Mouse (Mus musculus) CH12.LX (cell line): ENCODE results near the gene Wdfy1. TPM values are rescaled to one million over a fixed set of nuclear protein-coding genes. Genes with fewer than 3 reads are reported as not detected.

Source experiments
- DNase-seq: peaks from one replicate; pipeline ENCODE4 v3.0.0-alpha.2; 2013; ENCODE audit errors: extremely low read depth
- H3K27ac ChIP-seq: 2 replicates; pipeline ENCODE4 v1.5.1; 2012; ENCODE audit warnings: low read depth, mild to moderate bottlenecking, control low read depth, moderate library complexity; ENCODE audit not compliant: insufficient read depth
- H3K27me3 ChIP-seq: replicated peaks from 2 replicates; pipeline ENCODE3; 2012; ENCODE audit warnings: inconsistent platforms
- H3K36me3 ChIP-seq, 2 experiments: replicated peaks in 1 of 2; 2 replicates each; pipeline versions ENCODE3 to v1.6.1; 2012; ENCODE audit warnings: inconsistent platforms in 1 of 2, low read length in 1 of 2, mild to moderate bottlenecking in 1 of 2, mixed read lengths in 1 of 2, moderate library complexity in 1 of 2; ENCODE audit not compliant: control insufficient read depth in 1 of 2, insufficient read depth in 1 of 2
- H3K4me1 ChIP-seq, 2 experiments: 2 replicates each; pipeline ENCODE4 v1.6.1; 2012; ENCODE audit warnings: inconsistent platforms in 1 of 2, moderate library complexity in 1 of 2; ENCODE audit not compliant: insufficient read depth in 2 of 2, control insufficient read depth in 1 of 2
- H3K4me2 ChIP-seq: 2 replicates; pipeline ENCODE4 v1.6.1; 2012; ENCODE audit warnings: low read depth, mild to moderate bottlenecking, control low read depth; ENCODE audit not compliant: poor library complexity, insufficient read depth, severe bottlenecking
- H3K4me3 ChIP-seq, 3 experiments: fragments of 150-350 bp in 1 of 3; sonication (generic) in 1 of 3; replicated peaks in 1 of 3; 2 replicates each; pipeline versions ENCODE3 to v1.5.1; 2011 to 2012; ENCODE audit warnings: low read depth in 2 of 3, low read length in 2 of 3, mild to moderate bottlenecking in 2 of 3, moderate library complexity in 2 of 3, control low read depth in 1 of 3, improper control_type of control experiment in 1 of 3, inconsistent platforms in 1 of 3, mixed read lengths in 1 of 3; ENCODE audit not compliant: poor library complexity in 1 of 3
- H3K79me2 ChIP-seq: replicated peaks from 2 replicates; pipeline ENCODE4 v1.6.1; 2012; ENCODE audit warnings: mild to moderate bottlenecking, moderate library complexity; ENCODE audit not compliant: control insufficient read depth, poor library complexity, insufficient read depth, severe bottlenecking; ENCODE audit errors: extremely low read depth
- H3K9ac ChIP-seq: 2 replicates; pipeline ENCODE4 v1.6.1; 2012; ENCODE audit warnings: low read depth, mild to moderate bottlenecking, control low read depth, moderate library complexity; ENCODE audit not compliant: insufficient read depth
- H3K9me3 ChIP-seq: replicated peaks from 2 replicates; pipeline ENCODE3; 2012; ENCODE audit warnings: low read length, inconsistent platforms, mixed read lengths
- BHLHE40 ChIP-seq: IDR thresholded peaks from 2 replicates; pipeline ENCODE4 v1.6.1; 2011; ENCODE audit warnings: mild to moderate bottlenecking, low read depth, low read length, improper control_type of control experiment
- CHD2 ChIP-seq: IDR thresholded peaks from 2 replicates; pipeline ENCODE4 v1.6.1; 2011; ENCODE audit warnings: low read length, improper control_type of control experiment
- CTCF ChIP-seq, 2 experiments: IDR thresholded peaks in 1 of 2; conservative IDR thresholded peaks in 1 of 2; 2 replicates each; pipeline ENCODE4 v1.5.1; 2011 to 2012; ENCODE audit warnings: low read depth in 2 of 2, low read length in 2 of 2, improper control_type of control experiment in 1 of 2, inconsistent platforms in 1 of 2, mild to moderate bottlenecking in 1 of 2, moderate library complexity in 1 of 2
- EP300 ChIP-seq: IDR thresholded peaks from 2 replicates; pipeline ENCODE4 v1.6.1; 2011; ENCODE audit warnings: low read length, improper control_type of control experiment
- ETS1 ChIP-seq: conservative IDR thresholded peaks from 2 replicates; pipeline ENCODE4 v1.6.1; 2012; ENCODE audit warnings: low read depth, mild to moderate bottlenecking, inconsistent platforms, low read length, improper control_type of control experiment, moderate library complexity
- HCFC1 ChIP-seq: IDR thresholded peaks from 2 replicates; pipeline ENCODE4 v1.6.1; 2012; ENCODE audit warnings: low read depth, mild to moderate bottlenecking, inconsistent platforms, low read length, improper control_type of control experiment
- IRF4 ChIP-seq: IDR thresholded peaks from 2 replicates; pipeline ENCODE4 v1.6.1; 2014; ENCODE audit warnings: low read depth, mild to moderate bottlenecking, inconsistent platforms, low read length, improper control_type of control experiment
- MAZ ChIP-seq: IDR thresholded peaks from 2 replicates; pipeline ENCODE4 v1.6.1; 2012; ENCODE audit warnings: low read depth, mild to moderate bottlenecking, inconsistent platforms, low read length, improper control_type of control experiment, moderate library complexity
- MXI1 ChIP-seq: IDR thresholded peaks from 2 replicates; pipeline ENCODE4 v1.6.1; 2011; ENCODE audit warnings: mild to moderate bottlenecking, low read depth, low read length, improper control_type of control experiment
- MYC ChIP-seq: IDR thresholded peaks from 2 replicates; pipeline ENCODE4 v1.6.1; 2011; ENCODE audit warnings: low read depth, mild to moderate bottlenecking, improper control_type of control experiment, low read length
- PAX5 ChIP-seq: IDR thresholded peaks from 2 replicates; pipeline ENCODE4 v1.6.1; 2012; ENCODE audit warnings: low read length, inconsistent platforms, mixed read lengths
- POLR2A ChIP-seq: IDR thresholded peaks from 2 replicates; pipeline ENCODE4 v1.6.1; 2011; ENCODE audit warnings: low read depth, mild to moderate bottlenecking, improper control_type of control experiment, low read length
- POLR2AphosphoS2 ChIP-seq: IDR thresholded peaks from 2 replicates; pipeline ENCODE4 v1.6.1; 2011; ENCODE audit warnings: low read depth, low read length, improper control_type of control experiment
- RCOR1 ChIP-seq: conservative IDR thresholded peaks from 2 replicates; pipeline ENCODE4 v1.6.1; 2012; ENCODE audit warnings: low read depth, mild to moderate bottlenecking, inconsistent platforms, low read length, improper control_type of control experiment
- UBTF ChIP-seq: IDR thresholded peaks from 2 replicates; pipeline ENCODE4 v1.6.1; 2012; ENCODE audit warnings: low read depth, mild to moderate bottlenecking, inconsistent platforms, low read length, improper control_type of control experiment, moderate library complexity
- ZC3H11A ChIP-seq: IDR thresholded peaks from 2 replicates; pipeline ENCODE4 v1.6.1; 2012; ENCODE audit warnings: low read depth, mild to moderate bottlenecking, inconsistent platforms, low read length, improper control_type of control experiment
- ZMIZ1 ChIP-seq: IDR thresholded peaks from 2 replicates; pipeline ENCODE4 v1.6.1; 2012; ENCODE audit warnings: low read depth, mild to moderate bottlenecking, inconsistent platforms, low read length, improper control_type of control experiment
- ZNF384 ChIP-seq: IDR thresholded peaks from 2 replicates; pipeline ENCODE4 v1.6.1; 2012; ENCODE audit warnings: low read depth, low read length, improper control_type of control experiment, inconsistent platforms
- dilution Hi-C: fragments of 300-500 bp; cut with MboI; formaldehyde crosslinking; loops from 2 replicates; pipeline ENCODE4 v1.14.3; 2020; ENCODE audit warnings: low sequenced_read_pairs; ENCODE audit not compliant: extremely low pct_unique_long_range_greater_than_20kb, extremely low pct_ligation_motif_present
- in situ Hi-C: fragments of 300-500 bp; cut with MboI; formaldehyde crosslinking; loops from 3 replicates; pipeline ENCODE4 v1.14.3; 2019; ENCODE audit warnings: low sequenced_read_pairs, low pct_ligation_motif_present, low pct_unique_long_range_greater_than_20kb, mixed read lengths
- polyA plus RNA-seq: library from polyadenylated mRNA; unstranded; fragments of >175 nt; gene quantifications from 2 replicates; pipeline ENCODE4 v1.2.1, GENCODE M21; 2012; ENCODE audit warnings: low read depth; ENCODE audit not compliant: insufficient read length
- total RNA-seq, 2 experiments: library from RNA; depleted of rRNA; stranded (reverse); fragments of 300-350 nt in 1 of 2; fragments of >200 nt in 1 of 2; gene quantifications; 2 replicates each; pipeline ENCODE4 v1.2.3; 2012 to 2014

Wdfy1 gene
- total and polyA plus RNA-seq, 3 experiments: 56.3 to 86.3 (median 70.6) TPM

DNA sequence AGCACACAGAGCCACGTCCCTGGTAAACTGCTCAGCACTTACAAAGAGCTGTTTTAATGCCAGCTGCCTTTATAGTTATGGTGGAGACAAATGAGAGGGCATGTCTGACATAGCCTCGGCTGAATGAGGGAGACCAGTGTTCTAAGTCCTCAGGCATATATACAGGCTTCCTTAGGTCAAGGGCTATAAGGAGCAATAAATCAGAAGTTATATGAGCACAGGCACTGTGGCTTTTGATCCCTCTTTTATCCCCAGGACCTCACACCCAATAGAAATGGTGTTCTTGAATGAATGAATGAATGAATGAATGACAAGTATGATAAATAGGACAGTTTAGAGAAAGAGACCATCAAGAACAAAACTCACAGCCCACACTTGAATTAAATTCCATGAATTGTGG lies 16.9 kb downstream of the Wdfy1 start:
- Histone ChIP-seq H3K27ac (no peak overlapping the region), H3K36me3 (peaks cover 5 to 29% of the 10 kb centered on the region in 2 experiments), H3K27me3 (no peaks in the 10 kb centered on the region), H3K4me3 (no peak overlapping the region), H3K9me3 (no peaks in the 10 kb centered on the region), H3K4me2 (no peak overlapping the region), H3K4me1 (peaks cover 3 to 54% of the 10 kb centered on the region in 2 experiments; a peak in 3 of 4 replicates), H3K9ac (no peak overlapping the region), H3K79me2 (peaks cover 42% of the 10 kb centered on the region)
- dilution Hi-C loops (no loop called here), in situ Hi-C loops (loop anchor here (25.0 kb wide), 1 partner anchor 728 kb away; no protein-coding TSS in a partner anchor)
- no peak for DNase-seq
- TF ChIP-seq HCFC1: no peak

DNA sequence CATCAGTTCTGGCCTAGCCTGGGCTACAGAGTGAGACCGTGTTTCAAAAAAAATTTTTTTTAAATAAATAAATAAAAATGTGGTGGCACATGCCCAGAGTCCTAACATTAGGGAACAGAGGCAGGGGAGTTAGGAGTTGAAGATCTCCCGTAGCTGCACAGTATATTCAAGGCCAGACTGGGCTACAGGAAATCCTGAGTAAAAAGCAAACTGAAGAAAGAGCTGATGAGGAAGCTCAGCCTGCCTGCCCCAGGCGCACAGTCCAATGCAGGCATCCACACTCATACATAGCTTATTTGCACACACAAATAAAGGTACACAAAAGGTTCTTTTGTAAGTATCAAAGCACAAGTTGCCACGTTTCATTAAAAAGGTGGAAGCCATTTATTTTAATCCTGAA lies 18.3 kb downstream of the Wdfy1 start:
- Histone ChIP-seq H3K27ac (no peak overlapping the region), H3K4me1 (peaks cover 7 to 57% of the 10 kb centered on the region in 2 experiments), H3K27me3 (no peaks in the 10 kb centered on the region), H3K36me3 (peaks cover 5 to 43% of the 10 kb centered on the region in 2 experiments), H3K79me2 (peaks cover 42% of the 10 kb centered on the region), H3K4me2 (no peak overlapping the region), H3K9ac (no peak overlapping the region), H3K9me3 (no peaks in the 10 kb centered on the region)
- no peak for DNase-seq
- TF ChIP-seq UBTF (no peak), POLR2AphosphoS2 (no peak), CHD2 (no peak), MYC (no peak), ZNF384 (no peak), ZMIZ1 (no peak), MXI1 (no peak), EP300 (peak; percentile 52; the same call in 1 of the 2 replicates), MAZ (no peak), IRF4 (peak; percentile 74), ZC3H11A (no peak), ETS1 (no peak)
- TF ChIP-seq, all 38 proteins: peak for 2
- dilution Hi-C loops (no loop called here), in situ Hi-C loops (loop anchor here (25.0 kb wide), 1 partner anchor 730 kb away; no protein-coding TSS in a partner anchor)
- no peak overlapping the region for H3K4me3 ChIP-seq

DNA sequence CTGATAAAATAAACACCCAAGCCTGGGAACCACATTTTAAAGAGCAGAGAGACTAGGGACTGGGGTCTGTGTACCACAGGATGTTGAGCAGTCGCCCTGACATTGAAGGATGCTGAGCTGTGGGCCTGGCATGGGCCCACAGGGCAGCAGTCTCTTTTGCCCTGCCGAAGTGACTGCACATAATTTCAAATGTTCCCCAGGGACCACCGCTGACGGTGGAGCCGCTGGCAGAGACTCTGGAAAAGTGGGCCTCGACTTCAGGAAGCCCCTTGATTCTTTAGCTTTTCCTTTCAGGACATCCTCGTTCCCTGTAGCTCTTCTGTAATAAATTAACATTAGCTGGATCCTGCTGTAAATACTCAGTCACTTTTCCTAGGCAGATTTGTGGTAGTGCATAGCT lies 18.8 kb downstream of the Wdfy1 start:
- Histone ChIP-seq H3K36me3 (peaks cover 5 to 46% of the 10 kb centered on the region in 2 experiments), H3K9ac (no peak overlapping the region), H3K79me2 (peaks cover 42% of the 10 kb centered on the region), H3K27me3 (no peaks in the 10 kb centered on the region), H3K27ac (no peak overlapping the region), H3K9me3 (no peaks in the 10 kb centered on the region), H3K4me1 (peaks cover 5 to 62% of the 10 kb centered on the region in 2 experiments), H3K4me2 (no peak overlapping the region), H3K4me3 (no peak overlapping the region)
- no peak for DNase-seq
- no peak for TF ChIP-seq ETS1
- no peak for TF ChIP-seq EP300
- TF ChIP-seq RCOR1: no peak
- no peak for TF ChIP-seq POLR2A
- no peak for TF ChIP-seq CTCF (conservative IDR thresholded peaks at IDR 0.05 in 1 of 2, IDR thresholded peaks at IDR 0.05 in 1 of 2; ENCODE audit: low read depth in 2 of 2, low read length in 2 of 2)
- TF ChIP-seq BHLHE40: no peak
- no peak for TF ChIP-seq PAX5
- in situ Hi-C loops: loop anchor here (25.0 kb wide), 1 partner anchor 730 kb away; no protein-coding TSS in a partner anchor
- dilution Hi-C loops: no loop called here
